Mouse (Mus musculus) hematopoietic multipotent progenitor cell, adult 10-12 weeks (in vitro differentiated cells): Measurements from ENCODE around the gene Polg. TPM values are rescaled to one million over a fixed set of nuclear protein-coding genes. Genes with fewer than 3 reads are reported as not detected.

Experiments used
- polyA plus RNA-seq: library from polyadenylated mRNA; stranded (reverse); fragments of >175 nt; gene quantifications from 2 replicates; pipeline ENCODE4 v1.2.3, GENCODE M21; 2012; ENCODE audit warnings: low replicate concordance

The Polg gene
- polyA plus RNA-seq = 45.7 and 130 TPM in 2 replicates

DNA sequence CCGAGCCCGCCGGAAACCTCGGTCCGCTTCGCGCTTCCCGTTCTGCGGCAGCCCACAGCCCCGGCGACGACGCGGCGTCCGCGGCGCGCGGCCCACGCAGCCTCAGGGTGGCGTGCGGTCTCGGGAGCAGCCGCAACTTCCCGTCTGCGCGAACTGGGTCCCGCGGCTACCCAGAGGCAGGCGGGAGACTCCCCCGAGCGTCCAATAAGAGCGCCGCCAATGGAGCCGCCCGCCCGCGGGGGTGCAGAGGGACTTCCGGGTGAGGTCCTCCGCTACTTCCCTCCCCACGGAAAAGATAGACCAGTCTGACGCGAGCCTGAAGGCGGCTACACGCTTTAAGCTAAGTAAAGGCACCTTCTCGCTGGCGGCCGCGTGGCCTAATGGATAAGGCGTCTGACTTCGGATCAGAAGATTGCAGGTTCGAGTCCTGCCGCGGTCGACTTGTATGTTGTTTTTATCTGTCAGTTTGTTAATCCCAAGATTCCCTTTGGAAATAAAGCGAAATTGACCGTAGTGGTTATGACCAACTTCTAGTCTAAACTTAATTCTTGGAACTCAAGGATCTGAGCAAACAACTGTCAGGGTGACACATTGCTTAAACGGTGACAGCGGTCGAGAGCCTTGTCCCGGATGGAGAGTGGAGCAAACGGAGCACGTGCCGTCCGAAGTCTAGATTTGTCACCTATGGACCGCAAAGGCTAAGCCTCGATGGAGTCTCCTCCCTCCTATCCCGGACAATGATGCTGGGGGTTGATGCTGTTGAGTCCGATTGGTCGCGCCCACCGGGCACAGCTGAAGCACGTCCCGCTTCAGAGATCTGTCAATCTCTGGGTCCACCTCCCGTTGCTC is at the start of gene Polg:
Polg (minus strand) TSS at position 310 of the 849 bp plus-strand sequence.

Other genes starting within 250 kb of the Polg start
- 24.7 and 34.5 TPM in 2 replicates for gene Abhd2, start 193.2 kb downstream of the Polg start, polyA plus RNA-seq
- not detected in 2 replicates for gene Rlbp1, start 79.3 kb downstream of the Polg start, polyA plus RNA-seq
- 0.12 and 0.49 TPM in 2 replicates for gene Fanci, start 74.4 kb downstream of the Polg start, polyA plus RNA-seq
- not detected in 2 replicates for gene Rhcg, start 151.3 kb upstream of the Polg start, polyA plus RNA-seq
- 1.9 and 3.1 TPM in 2 replicates for gene Ticrr, start 193.8 kb upstream of the Polg start, polyA plus RNA-seq
- 0.75 and 1.1 TPM in 2 replicates for gene Kif7, start 249.4 kb upstream of the Polg start, polyA plus RNA-seq